7 mouse cellular contexts compared by ENCODE assay signal in the genomic region with DNA sequence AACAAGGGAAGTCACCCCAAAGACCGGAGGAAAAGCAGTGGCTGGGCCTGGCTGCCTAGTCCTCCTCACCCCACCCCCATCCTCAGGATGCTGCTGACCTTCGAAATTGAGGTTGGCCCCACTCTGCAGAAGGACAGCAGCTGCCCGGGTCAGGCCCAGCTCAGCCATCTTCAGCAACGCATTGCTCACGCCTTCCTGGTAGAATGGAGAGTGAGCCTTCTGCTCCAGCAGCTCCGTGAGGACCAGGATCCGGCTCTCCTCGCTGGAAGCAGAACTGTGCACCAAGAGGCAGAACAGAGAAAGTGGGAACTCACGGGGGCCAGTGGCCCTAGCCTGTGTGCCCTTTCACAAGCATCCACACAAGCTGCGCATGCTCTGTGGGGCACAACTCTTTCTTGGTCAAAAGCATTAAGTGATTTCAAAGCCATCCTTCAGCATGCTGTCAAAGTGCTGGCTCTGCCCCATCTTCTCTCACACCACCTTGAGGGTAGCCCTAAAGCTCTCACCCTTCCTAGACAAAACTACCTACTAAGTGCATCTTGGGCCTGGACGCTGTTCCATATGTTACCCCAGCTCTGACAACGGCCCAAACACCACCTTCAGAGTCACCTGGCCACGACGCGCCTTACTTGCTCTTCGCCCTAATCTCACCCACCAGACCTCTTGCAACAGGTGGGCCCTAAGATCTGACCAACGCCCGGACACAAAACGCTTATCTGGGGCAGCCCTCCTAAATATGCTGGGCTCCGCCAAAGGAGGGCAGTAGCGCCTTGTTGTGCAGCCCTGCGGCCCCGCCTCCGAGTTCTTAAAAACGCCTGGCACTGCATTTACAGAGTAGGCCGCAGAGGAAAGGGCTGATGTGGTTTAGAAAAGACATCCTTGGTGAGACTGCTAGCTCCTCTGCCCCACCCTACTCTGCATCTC. TPM values are rescaled to one million over a fixed set of nuclear protein-coding genes. Genes with fewer than 3 reads are reported as not detected.
DNase-seq lines count a peak whose midpoint lies in the region; ATAC-seq and TF ChIP-seq lines count a peak whose summit lies in the region.

No protein-coding gene starts in this region.

- ATAC-seq in hindbrain, embryonic 11.5 days (ENCODE audit: low FRiP score) = no peak; the same call in 1 of the 2 replicates

- peak; percentile 36; the same call in 1 of the 2 replicates for TF ChIP-seq CTCF in embryonic fibroblast, embryonic 13.5 days (IDR thresholded peaks at IDR 0.05; ENCODE audit: borderline replicate concordance, insufficient read depth, low read length)

- peak overlapping the region; percentile 83 for H3K9ac ChIP-seq in hindbrain, embryonic 11.5 days (ENCODE audit: low read depth, low read length)

- H3K4me3 ChIP-seq in embryonic fibroblast, embryonic 13.5 days (ENCODE audit: insufficient read depth, low read length) = peak overlapping the region; percentile 76
- H3K4me3 ChIP-seq in hindbrain, embryonic 11.5 days (ENCODE audit: low read depth, low read length) = peak overlapping the region; percentile 98

- peak overlapping the region; percentile 97 for H3K4me2 ChIP-seq in hindbrain, embryonic 11.5 days (replicated peaks; ENCODE audit: low read depth, low read length)

- peak; percentile 54 to 67 for DNase-seq in CD8-positive naive resting alpha-beta T cell, adult 2 months (ENCODE audit: low read depth in 2 of 2, low spot score in 2 of 2)
- DNase-seq in NIH3T3 (ENCODE audit: low read depth) = peak; percentile 91
- DNase-seq in hindbrain, embryonic 11.5 days (ENCODE audit: low spot score) = peak; percentile 59
- DNase-seq in left cerebral cortex, adult 18-20 months (ENCODE audit: low spot score in 2 of 2) = peak; percentile 41 to 42
- peak; percentile 72 to 75 for DNase-seq in lung, postnatal 4 days
- DNase-seq in right cerebral cortex, postnatal 4 days = peak; percentile 56

- no peaks in the 10 kb centered on the region for H3K9me3 ChIP-seq in hindbrain, embryonic 11.5 days (ENCODE audit: control insufficient read depth, low read length)

- H3K27ac ChIP-seq in embryonic fibroblast, embryonic 13.5 days (ENCODE audit: insufficient read depth, low read length) = peak overlapping the region; percentile 34
- peak overlapping the region; percentile 62; the same call in 1 of the 2 replicates for H3K27ac ChIP-seq in hindbrain, embryonic 11.5 days (ENCODE audit: low read depth, low read length)

- peaks cover 2% of the 10 kb centered on the region; the same call in 1 of the 2 replicates for H3K4me1 ChIP-seq in embryonic fibroblast, embryonic 13.5 days (ENCODE audit: control insufficient read depth, insufficient read depth, low read length)
- peaks cover 10% of the 10 kb centered on the region for H3K4me1 ChIP-seq in hindbrain, embryonic 11.5 days (replicated peaks; ENCODE audit: control insufficient read depth, insufficient read depth, low read length)

- TF ChIP-seq POLR2A in embryonic fibroblast, embryonic 13.5 days (IDR thresholded peaks at IDR 0.05; ENCODE audit: low read depth, low read length) = peak; percentile 52; the same call in 1 of the 2 replicates

- peaks cover 7% of the 10 kb centered on the region for H3K36me3 ChIP-seq in hindbrain, embryonic 11.5 days (ENCODE audit: control insufficient read depth, insufficient read depth, low read length)

- WGBS in hindbrain, embryonic 11.5 days = 40% methylated on average over 26 of the region's 26 CpGs

- H3K27me3 ChIP-seq in hindbrain, embryonic 11.5 days (ENCODE audit: control insufficient read depth, insufficient read depth, low read length) = no peaks in the 10 kb centered on the region

RNA-seq across cellular contexts. Expression of a gene that starts 3.0 kb away (rescaled TPM):
- 20.2 and 26.0 TPM in 2 replicates for polyA plus RNA-seq in embryonic fibroblast, embryonic 13.5 days (2011; ENCODE audit: insufficient read length, low read depth, missing spikeins)
- polyA plus RNA-seq in hindbrain, embryonic 11.5 days (2014; fragmentation: Nextera tagmentation; extraction: Ambion mirVana) = 26.0 and 28.5 TPM in 2 replicates
- total RNA-seq in left cerebral cortex, adult 18-20 months (2021) = 10 to 100 TPM; 41.0 to 43.1 TPM

RNA-seq across cellular contexts. Expression of a gene that starts 7.7 kb away (rescaled TPM):
- polyA plus RNA-seq in embryonic fibroblast, embryonic 13.5 days (2011; ENCODE audit: insufficient read length, low read depth, missing spikeins) = 130 and 154 TPM in 2 replicates
- 36.7 and 39.7 TPM in 2 replicates for polyA plus RNA-seq in hindbrain, embryonic 11.5 days (2014; fragmentation: Nextera tagmentation; extraction: Ambion mirVana)
- 1 to 10 TPM; 2.1 to 2.8 TPM for total RNA-seq in left cerebral cortex, adult 18-20 months (2021)

RNA-seq across cellular contexts. Expression of a gene that starts 19.5 kb away (rescaled TPM):
- polyA plus RNA-seq in embryonic fibroblast, embryonic 13.5 days (2011; ENCODE audit: insufficient read length, low read depth, missing spikeins) = 25.6 and 30.3 TPM in 2 replicates
- polyA plus RNA-seq in hindbrain, embryonic 11.5 days (2014; fragmentation: Nextera tagmentation; extraction: Ambion mirVana) = 108 and 110 TPM in 2 replicates
- total RNA-seq in left cerebral cortex, adult 18-20 months (2021) = 10 to 100 TPM; 32.9 to 34.1 TPM

RNA-seq across cellular contexts. Expression of a gene that starts 23.6 kb away (rescaled TPM):
- polyA plus RNA-seq in embryonic fibroblast, embryonic 13.5 days (2011; ENCODE audit: insufficient read length, low read depth, missing spikeins) = not detected in 2 replicates
- 2.7 and 4.0 TPM in 2 replicates for polyA plus RNA-seq in hindbrain, embryonic 11.5 days (2014; fragmentation: Nextera tagmentation; extraction: Ambion mirVana)
- total RNA-seq in left cerebral cortex, adult 18-20 months (2021) = 1 to 10 TPM; 8.2 to 8.4 TPM
